Mouse (Mus musculus) heart, embryonic 16.5 days (tissue): ENCODE measurements around the gene Dusp3. TPM values are rescaled to one million over a fixed set of nuclear protein-coding genes. Genes with fewer than 3 reads are reported as not detected.

Experiments
- ATAC-seq: fragments of 200-750 bp; cut with Nextera tagmentation; replicated peaks from 2 replicates; pipeline ENCODE4 v1.8.0; 2017; ENCODE audit warnings: moderate number of reproducible peaks; ENCODE audit not compliant: insufficient read depth, low FRiP score; ENCODE audit errors: extremely low read depth
- H3K27ac ChIP-seq: fragments of 300-500 bp; sonication (generic); 2 replicates; pipeline ENCODE4 v1.5.1; 2014; ENCODE audit warnings: mild to moderate bottlenecking, low read length, control low read depth, moderate library complexity
- H3K27me3 ChIP-seq: fragments of 300-500 bp; sonication (generic); 2 replicates; pipeline ENCODE4 v1.6.1; 2014; ENCODE audit warnings: low read length, mixed read lengths; ENCODE audit not compliant: control insufficient read depth, insufficient read depth
- H3K36me3 ChIP-seq: fragments of 300-500 bp; sonication (generic); 2 replicates; pipeline ENCODE4 v1.6.1; 2014; ENCODE audit not compliant: control insufficient read depth, insufficient read depth
- H3K4me1 ChIP-seq: fragments of 300-500 bp; sonication (generic); 2 replicates; pipeline ENCODE4 v1.6.1; 2014; ENCODE audit warnings: low read length, mixed read lengths; ENCODE audit not compliant: control insufficient read depth, insufficient read depth
- H3K4me2 ChIP-seq: fragments of 300-500 bp; sonication (generic); 2 replicates; pipeline ENCODE4 v1.6.1; 2014; ENCODE audit warnings: low read depth, mild to moderate bottlenecking, control low read depth, low read length
- H3K4me3 ChIP-seq: fragments of 300-500 bp; sonication (generic); 2 replicates; pipeline ENCODE4 v1.5.1; 2014; ENCODE audit warnings: mild to moderate bottlenecking, control low read depth, low read length
- H3K9ac ChIP-seq: fragments of 300-500 bp; sonication (generic); 2 replicates; pipeline ENCODE4 v1.6.1; 2014; ENCODE audit warnings: low read length, control low read depth
- H3K9me3 ChIP-seq: fragments of 300-500 bp; sonication (generic); replicated peaks from 2 replicates; pipeline ENCODE4 v1.6.1; 2016; ENCODE audit warnings: low read length; ENCODE audit not compliant: control insufficient read depth
- WGBS: fragments of 180-500 bp; shearing (Covaris S2); extraction: QIAGEN DNeasy Blood & Tissue Kit; methylation state at CpG from one replicate; pipeline ENCODE4 v1.1.7; 2014; 5-methylcytosine and 5-hydroxymethylcytosine counted together
- polyA plus RNA-seq: library from polyadenylated mRNA; unstranded; fragments of >200 nt; fragmentation: Nextera tagmentation; extraction: Ambion mirVana; gene quantifications from 2 replicates; pipeline ENCODE4 v1.2.1, GENCODE M21; 2015

The Dusp3 gene
- polyA plus RNA-seq, 1 experiment from 2014 or later, result 57.3 TPM

- 48% methylated on average over 9 of the region's 9 CpGs for WGBS
- no peaks in the 10 kb centered on the region for H3K27me3 ChIP-seq
- no peak overlapping the region for H3K4me3 ChIP-seq
- no peak overlapping the region for H3K4me2 ChIP-seq
- no peak for ATAC-seq
- H3K9ac ChIP-seq, result no peak overlapping the region
- H3K36me3 ChIP-seq, result peaks cover 25% of the 10 kb centered on the region
- H3K27ac ChIP-seq, result no peak overlapping the region
- H3K9me3 ChIP-seq, result no peaks in the 10 kb centered on the region
- peaks cover 4% of the 10 kb centered on the region; the same call in 1 of the 2 replicates for H3K4me1 ChIP-seq
Observed at GRCm38 (mm10) chr11:101974923-101975322, 11.9 kb downstream of the Dusp3 start.

GRCm38 (mm10) chr11:101974181-101974580, 12.6 kb downstream of the Dusp3 start:
- WGBS, result 57% methylated on average over 6 of the region's 6 CpGs
- Histone ChIP-seq H3K4me3 (no peak overlapping the region), H3K27me3 (no peaks in the 10 kb centered on the region), H3K4me1 (peaks cover 4% of the 10 kb centered on the region; the same call in 1 of the 2 replicates), H3K27ac (no peak overlapping the region), H3K9ac (no peak overlapping the region), H3K36me3 (peaks cover 25% of the 10 kb centered on the region), H3K4me2 (no peak overlapping the region), H3K9me3 (no peaks in the 10 kb centered on the region)
- ATAC-seq, result no peak

DNA sequence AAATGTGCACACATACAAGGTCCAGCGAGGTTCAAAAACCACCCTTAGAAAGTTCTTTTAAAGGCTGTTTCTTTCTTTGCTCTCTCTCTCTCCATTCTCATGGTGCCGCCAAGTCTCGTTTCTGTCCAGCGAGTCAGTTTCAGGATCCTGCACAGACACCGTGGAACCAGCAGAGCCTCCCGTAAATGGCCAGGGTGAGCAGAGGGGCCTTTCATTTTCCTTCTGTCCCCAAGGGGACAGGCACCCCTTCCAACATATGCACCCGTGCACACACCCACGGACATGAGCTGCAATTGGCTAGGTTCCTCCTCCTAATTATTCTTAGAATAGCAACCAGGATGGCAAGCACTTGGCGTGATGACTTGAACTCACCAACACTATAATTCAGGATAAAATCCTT, 13.3 kb downstream of the Dusp3 start:
- H3K27me3 ChIP-seq, result no peaks in the 10 kb centered on the region
- H3K4me2 ChIP-seq, result no peak overlapping the region
- no peak overlapping the region for H3K27ac ChIP-seq
- H3K9ac ChIP-seq, result no peak overlapping the region
- H3K4me1 ChIP-seq, result peaks cover 6% of the 10 kb centered on the region; the same call in 1 of the 2 replicates
- ATAC-seq, result no peak
- H3K36me3 ChIP-seq, result peaks cover 20% of the 10 kb centered on the region
- no peak overlapping the region for H3K4me3 ChIP-seq
- H3K9me3 ChIP-seq, result no peaks in the 10 kb centered on the region
- 84% methylated on average over 9 of the region's 9 CpGs for WGBS

DNA sequence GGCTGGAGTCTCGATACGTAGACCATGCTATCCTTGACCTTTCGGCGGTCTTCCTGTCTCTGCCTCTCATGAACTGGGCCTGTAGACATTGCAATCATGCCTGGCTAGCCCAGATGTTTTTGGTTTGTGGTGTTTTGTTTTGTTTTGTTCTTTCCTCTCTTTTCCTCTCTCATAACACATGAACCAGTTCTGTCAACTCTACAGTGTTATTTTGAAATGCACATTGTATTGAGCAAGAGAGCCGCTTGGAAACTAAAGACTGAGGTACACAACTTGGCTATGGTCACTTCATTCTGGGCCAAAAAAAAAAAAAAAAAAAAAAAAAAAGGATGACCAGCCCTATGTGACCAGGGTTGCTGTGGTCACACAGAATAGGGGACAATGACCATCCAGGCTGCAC, 14.2 kb downstream of the Dusp3 start:
- 90% methylated on average over 5 of the region's 5 CpGs for WGBS
- no peak overlapping the region for H3K27ac ChIP-seq
- peaks cover 8% of the 10 kb centered on the region; the same call in 1 of the 2 replicates for H3K4me1 ChIP-seq
- H3K4me3 ChIP-seq, result no peak overlapping the region
- no peak for ATAC-seq
- H3K4me2 ChIP-seq, result no peak overlapping the region
- peaks cover 17% of the 10 kb centered on the region for H3K36me3 ChIP-seq
- H3K9me3 ChIP-seq, result no peaks in the 10 kb centered on the region
- H3K27me3 ChIP-seq, result no peaks in the 10 kb centered on the region
- H3K9ac ChIP-seq, result no peak overlapping the region

DNA sequence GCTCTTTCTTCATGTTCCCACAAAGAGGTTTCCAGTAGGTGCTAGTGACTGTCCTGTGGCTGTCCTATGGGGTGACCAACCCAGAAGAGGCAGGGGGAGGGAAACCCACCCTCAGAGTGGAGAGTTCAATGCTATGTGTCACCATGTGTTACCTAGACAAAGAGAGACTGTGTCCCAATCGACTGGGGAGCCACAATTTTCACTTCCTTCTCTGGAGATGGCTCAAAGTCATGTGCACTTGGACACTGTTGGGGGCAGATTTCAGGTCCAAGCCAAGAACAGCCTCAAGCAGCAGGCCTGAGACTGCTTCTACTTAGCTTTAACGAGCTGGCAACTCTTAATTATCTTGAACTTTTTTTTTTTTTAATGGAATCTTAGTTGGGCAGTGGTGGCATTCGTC, 14.7 kb downstream of the Dusp3 start:
- WGBS, result 67% methylated on average over 3 of the region's 3 CpGs
- H3K4me2 ChIP-seq, result no peak overlapping the region
- H3K9ac ChIP-seq, result no peak overlapping the region
- H3K4me1 ChIP-seq, result peaks cover 10% of the 10 kb centered on the region
- H3K27ac ChIP-seq, result no peak overlapping the region
- H3K9me3 ChIP-seq, result no peaks in the 10 kb centered on the region
- H3K36me3 ChIP-seq, result peaks cover 17% of the 10 kb centered on the region
- H3K4me3 ChIP-seq, result no peak overlapping the region
- ATAC-seq, result no peak
- peaks cover 3% of the 10 kb centered on the region; the same call in 1 of the 2 replicates for H3K27me3 ChIP-seq

GRCm38 (mm10) chr11:101971410-101971809, 15.4 kb downstream of the Dusp3 start:
- Histone ChIP-seq H3K27ac (no peak overlapping the region), H3K36me3 (peaks cover 13% of the 10 kb centered on the region; the same call in 1 of the 2 replicates), H3K9ac (no peak overlapping the region), H3K27me3 (peaks cover 8% of the 10 kb centered on the region; the same call in 1 of the 2 replicates), H3K4me1 (peaks cover 13% of the 10 kb centered on the region), H3K9me3 (no peaks in the 10 kb centered on the region), H3K4me2 (no peak overlapping the region), H3K4me3 (no peak overlapping the region)
- no peak for ATAC-seq
- 32% methylated on average over 3 of the region's 3 CpGs for WGBS

DNA sequence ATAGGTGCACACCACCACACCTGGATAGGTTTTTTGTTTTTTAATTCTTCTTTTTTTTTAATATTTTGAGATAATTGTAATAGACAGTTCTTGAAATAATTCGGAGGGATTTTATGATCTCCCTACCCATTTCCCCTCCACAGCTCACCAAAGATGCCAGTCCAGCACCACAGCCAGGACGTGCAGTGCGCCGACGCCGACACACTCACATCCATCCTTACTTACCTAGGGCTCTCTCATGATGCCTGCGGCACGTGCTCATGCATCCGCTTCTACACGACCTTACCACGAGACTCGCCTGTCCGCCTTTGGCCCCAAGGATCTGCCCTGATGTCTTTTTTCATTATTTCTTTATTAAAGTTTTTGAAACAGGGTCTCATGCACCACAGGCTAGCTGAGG, 17.0 kb downstream of the Dusp3 start:
- 74% methylated on average over 13 of the region's 13 CpGs for WGBS
- ATAC-seq, result no peak
- peaks cover 13% of the 10 kb centered on the region for H3K4me1 ChIP-seq

GRCm38 (mm10) chr11:101968791-101969190, 18.0 kb downstream of the Dusp3 start:
- no peak overlapping the region for H3K4me3 ChIP-seq
- H3K36me3 ChIP-seq, result peaks cover 6% of the 10 kb centered on the region; the same call in 1 of the 2 replicates
- peaks cover 18% of the 10 kb centered on the region for H3K4me1 ChIP-seq
- no peak overlapping the region for H3K9ac ChIP-seq
- WGBS, result 0% methylated on average over 5 of the region's 5 CpGs
- ATAC-seq, result peak; percentile 28; the same call in 1 of the 2 replicates
- H3K4me2 ChIP-seq, result no peak overlapping the region
- H3K27ac ChIP-seq, result no peak overlapping the region
- peaks cover 31% of the 10 kb centered on the region for H3K27me3 ChIP-seq
- H3K9me3 ChIP-seq, result no peaks in the 10 kb centered on the region

More for the DNA sequence above, 17.0 kb downstream of the Dusp3 start:
- no peaks in the 10 kb centered on the region for H3K9me3 ChIP-seq
- H3K4me2 ChIP-seq, result no peak overlapping the region
- no peak overlapping the region for H3K9ac ChIP-seq
- H3K27me3 ChIP-seq, result peaks cover 21% of the 10 kb centered on the region
- H3K4me3 ChIP-seq, result no peak overlapping the region
- H3K36me3 ChIP-seq, result peaks cover 10% of the 10 kb centered on the region; the same call in 1 of the 2 replicates
- H3K27ac ChIP-seq, result no peak overlapping the region

- H3K9me3 ChIP-seq, result no peaks in the 10 kb centered on the region
- peaks cover 22% of the 10 kb centered on the region for H3K4me1 ChIP-seq
- no peak overlapping the region for H3K4me2 ChIP-seq
- H3K27ac ChIP-seq, result no peak overlapping the region
- no peak overlapping the region for H3K9ac ChIP-seq
- peaks cover 5% of the 10 kb centered on the region; the same call in 1 of the 2 replicates for H3K36me3 ChIP-seq
- 14% methylated on average over 7 of the region's 7 CpGs for whole genome bisulfite sequencing
- peaks cover 35% of the 10 kb centered on the region for H3K27me3 ChIP-seq
- no peak for ATAC-seq
- no peak overlapping the region for H3K4me3 ChIP-seq
Observed at GRCm38 (mm10) chr11:101968311-101968710, 18.5 kb downstream of the Dusp3 start.
